Mouse (Mus musculus) erythroblast, adult 5-6 weeks (primary cell): ENCODE data around the gene Nek1. TPM values are rescaled to one million over a fixed set of nuclear protein-coding genes. Genes with fewer than 3 reads are reported as not detected.

Experiments used
- ATAC-seq: replicated peaks from 2 replicates; pipeline ENCODE4 v1.8.0; 2016; ENCODE audit warnings: moderate number of reproducible peaks, mild to moderate bottlenecking, moderate TSS enrichment, inconsistent platforms; ENCODE audit not compliant: poor library complexity, low FRiP score, severe bottlenecking
- total RNA-seq, 2 experiments: library from RNA; stranded (forward) in 1 of 2; stranded (reverse) in 1 of 2; fragments of 150-400 nt in 1 of 2; fragments of 200-764, 138-1000 nt in 1 of 2; gene quantifications; 2 replicates each; pipeline versions ENCODE4 v1.2.3 to v1.2.4; 2015 to 2017; ENCODE audit warnings: low replicate concordance in 2 of 2

The Nek1 gene
- 8.1 and 11.5 TPM in 2 replicates for total RNA-seq (2015; ENCODE audit: low replicate concordance)
- 17.7 and 18.5 TPM in 2 replicates for total RNA-seq (2017; ENCODE audit: low replicate concordance)

GRCm38 (mm10) chr8:60992910-60993638, at the start of gene Nek1:
Gene Nek1, plus strand, starts transcription at chr8:60993195.
- peak; percentile 92 for ATAC-seq

GRCm38 (mm10) chr8:60947503-60947902, 45.5 kb upstream of the Nek1 start:
- ATAC-seq: no peak

- ATAC-seq: no peak
These were observed 43.1 kb upstream of the Nek1 start for GRCm38 (mm10) chr8:60949859-60950258.

- no peak for ATAC-seq
These were observed 41.7 kb upstream of the Nek1 start for GRCm38 (mm10) chr8:60951271-60951670.

- ATAC-seq: no peak
These were observed 41.2 kb upstream of the Nek1 start for GRCm38 (mm10) chr8:60951757-60952156.

- ATAC-seq: no peak
These were observed 40.2 kb upstream of the Nek1 start for GRCm38 (mm10) chr8:60952803-60953202.

GRCm38 (mm10) chr8:60954281-60955014, 38.5 kb upstream of the Nek1 start:
- ATAC-seq: peak; percentile 86

- ATAC-seq: peak; percentile 73
These were observed 36.1 kb upstream of the Nek1 start for GRCm38 (mm10) chr8:60956847-60957246.

GRCm38 (mm10) chr8:60962763-60963162, 30.2 kb upstream of the Nek1 start:
- ATAC-seq: no peak

GRCm38 (mm10) chr8:60963931-60964330, 29.1 kb upstream of the Nek1 start:
- ATAC-seq: no peak

- no peak for ATAC-seq
These were observed 28.5 kb upstream of the Nek1 start for GRCm38 (mm10) chr8:60964518-60964917.

- ATAC-seq: no peak
These were observed 27.7 kb upstream of the Nek1 start for GRCm38 (mm10) chr8:60965306-60965705.

GRCm38 (mm10) chr8:60965741-60966140, 27.3 kb upstream of the Nek1 start:
- no peak for ATAC-seq

- ATAC-seq: 0 out of 2 replicates have a peak, but pooled peaks have one; percentile 33
These were observed 23.9 kb upstream of the Nek1 start for GRCm38 (mm10) chr8:60969091-60969490.

GRCm38 (mm10) chr8:60971808-60972207, 21.2 kb upstream of the Nek1 start:
- ATAC-seq: no peak

GRCm38 (mm10) chr8:60973448-60973847, 19.5 kb upstream of the Nek1 start:
- peak; percentile 60 for ATAC-seq

GRCm38 (mm10) chr8:60974837-60975236, 18.2 kb upstream of the Nek1 start:
- peak; percentile 84 for ATAC-seq

GRCm38 (mm10) chr8:60976818-60977217, 16.2 kb upstream of the Nek1 start:
- ATAC-seq: no peak

- ATAC-seq: no peak
These were observed 14.5 kb upstream of the Nek1 start for GRCm38 (mm10) chr8:60978496-60978895.

GRCm38 (mm10) chr8:60981388-60981787, 11.6 kb upstream of the Nek1 start:
- no peak for ATAC-seq
